Mouse (Mus musculus): ENCODE measurements at regions not wholly inside any gene's neighbourhood (a gene's known extent, or its start where the extent isn't known, plus 50 kb on each side); places are given as distances from the start of the nearest gene placed in this dataset.

DNA sequence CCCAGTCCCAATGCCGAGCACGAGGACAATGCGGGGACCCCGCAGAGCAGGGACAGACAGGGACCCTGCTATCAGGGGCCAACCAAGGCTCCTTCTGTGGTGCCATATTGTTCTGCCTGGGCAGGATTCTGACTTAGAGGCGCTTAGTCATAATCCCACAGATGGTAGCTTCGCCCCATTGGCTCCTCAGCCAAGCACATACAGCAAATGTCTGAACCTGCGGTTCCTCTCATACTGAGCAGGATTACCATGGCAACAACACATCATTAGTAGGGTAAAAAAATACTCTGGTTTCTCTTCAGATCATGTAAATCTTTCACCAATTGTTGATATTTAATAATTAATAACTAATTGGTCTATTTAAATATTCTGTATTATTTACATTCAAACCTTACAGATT is 2140.3 kb upstream of the Cdh20 start:
- peak; percentile 30 for DNase-seq (ENCODE audit: low read depth, low spot score)

- DNase-seq (ENCODE audit: low read depth, low spot score), result peak; percentile 20
These were observed 2123.9 kb upstream of the Cdh20 start for GRCm38 (mm10) chr1:102644379-102644778.

GRCm38 (mm10) chr1:102687367-102688070 is 2080.8 kb upstream of the Cdh20 start:
- DNase-seq (ENCODE audit: low read depth, low spot score), result no peak

GRCm38 (mm10) chr1:102716459-102716858 is 2051.9 kb upstream of the Cdh20 start:
- no peak for DNase-seq (ENCODE audit: low read depth, low spot score)

- DNase-seq (ENCODE audit: low read depth, low spot score), result no peak
These were observed 2034.3 kb upstream of the Cdh20 start for GRCm38 (mm10) chr1:102733991-102734390.

GRCm38 (mm10) chr1:102735392-102735791 is 2032.9 kb upstream of the Cdh20 start:
- no peak for DNase-seq (ENCODE audit: low read depth, low spot score)

- DNase-seq (ENCODE audit: low read depth, low spot score), result no peak
These were observed 2010.4 kb upstream of the Cdh20 start for GRCm38 (mm10) chr1:102757941-102758340.
